Mouse (Mus musculus): Measurements from ENCODE around the gene Tek.

- TF ChIP-seq CTCF (IDR thresholded peaks at IDR 0.05; ENCODE audit: insufficient read depth, low read depth, low read length) (no peak), POLR2A (IDR thresholded peaks at IDR 0.05; ENCODE audit: insufficient read depth, low read depth, low read length) (no peak)
Measured at GRCm38 (mm10) chr4:94826891-94827290, 87.8 kb downstream of the Tek start.

All from olfactory bulb, adult 2 months (tissue).